Mouse (Mus musculus) midbrain, embryonic 11.5 days (tissue): ENCODE data around the gene Bcl7b. TPM values are rescaled to one million over a fixed set of nuclear protein-coding genes. Genes with fewer than 3 reads are reported as not detected.

ENCODE experiments used
- ATAC-seq: fragments of 200-750 bp; cut with Nextera tagmentation; 2 replicates; pipeline ENCODE4 v1.8.0; 2017; ENCODE audit warnings: moderate TSS enrichment, moderate library complexity; ENCODE audit not compliant: low FRiP score
- DNase-seq: peaks from one replicate; pipeline ENCODE4 v3.0.0; 2015; ENCODE audit warnings: low spot score; ENCODE audit errors: missing footprints
- H3K27ac ChIP-seq: fragments of 300-500 bp; sonication (generic); 2 replicates; pipeline ENCODE4 v1.5.1; 2014; ENCODE audit warnings: low read depth, low read length
- H3K27me3 ChIP-seq: fragments of 300-500 bp; sonication (generic); 2 replicates; pipeline ENCODE4 v1.6.1; 2014; ENCODE audit warnings: mild to moderate bottlenecking, low read length, moderate library complexity, mixed read lengths; ENCODE audit not compliant: control insufficient read depth, insufficient read depth
- H3K36me3 ChIP-seq: fragments of 300-500 bp; sonication (generic); 2 replicates; pipeline ENCODE4 v1.6.1; 2014; ENCODE audit warnings: mild to moderate bottlenecking, low read length, moderate library complexity, mixed read lengths; ENCODE audit not compliant: control insufficient read depth, insufficient read depth
- H3K4me1 ChIP-seq: fragments of 300-500 bp; sonication (generic); 2 replicates; pipeline ENCODE4 v1.6.1; 2014; ENCODE audit warnings: low read length; ENCODE audit not compliant: control insufficient read depth, insufficient read depth
- H3K4me2 ChIP-seq: fragments of 300-500 bp; sonication (generic); 2 replicates; pipeline ENCODE4 v1.6.1; 2014; ENCODE audit warnings: mild to moderate bottlenecking, moderate library complexity
- H3K4me3 ChIP-seq: fragments of 300-500 bp; sonication (generic); 2 replicates; pipeline ENCODE4 v1.5.1; 2014; ENCODE audit warnings: low read depth, low read length
- H3K9ac ChIP-seq: fragments of 300-500 bp; sonication (generic); 2 replicates; pipeline ENCODE4 v1.6.1; 2014; ENCODE audit warnings: low read length
- H3K9me3 ChIP-seq: fragments of 300-500 bp; sonication (generic); 2 replicates; pipeline ENCODE4 v1.6.1; 2016; ENCODE audit warnings: low read length; ENCODE audit not compliant: control insufficient read depth
- WGBS: fragments of 180-500 bp; shearing (Covaris S2); extraction: QIAGEN DNeasy Blood & Tissue Kit; methylation state at CpG from one replicate; pipeline ENCODE4 v1.1.7; 2014; 5-methylcytosine and 5-hydroxymethylcytosine counted together
- polyA plus RNA-seq: library from polyadenylated mRNA; unstranded; fragments of >200 nt; fragmentation: Nextera tagmentation; extraction: Ambion mirVana; gene quantifications from 2 replicates; pipeline ENCODE4 v1.2.1, GENCODE M21; 2014

Gene Bcl7b
- polyA plus RNA-seq, 1 experiment from 2014 or later = 42.6 TPM

- peaks cover 5% of the 10 kb centered on the region; the same call in 1 of the 2 replicates for H3K36me3 ChIP-seq
- ATAC-seq = peak; percentile 97
- peak within 1 kb of the TSS; percentile 82 for H3K4me2 ChIP-seq
- WGBS = under 1% methylated on average over 56 of the region's 57 CpGs
- peaks cover 23% of the 10 kb centered on the region for H3K4me1 ChIP-seq
- H3K4me3 ChIP-seq = peak within 1 kb of the TSS; percentile 100
- H3K27me3 ChIP-seq = no peaks in the 10 kb centered on the region
- peak within 1 kb of the TSS; percentile 97 for H3K27ac ChIP-seq
- peak within 1 kb of the TSS; percentile 99 for H3K9ac ChIP-seq
- peak; percentile 99 for DNase-seq
- H3K9me3 ChIP-seq = peaks cover 2% of the 10 kb centered on the region; the same call in 1 of the 2 replicates
Observed at GRCm38 (mm10) chr5:135186621-135187348, 18.7 kb downstream of the Bcl7b start, which contains the start of gene Baz1b. TSS of gene Baz1b (plus strand) at chr5:135187264.

- H3K9me3 ChIP-seq = peaks cover 2% of the 10 kb centered on the region; the same call in 1 of the 2 replicates
- H3K27ac ChIP-seq = peak overlapping the region; percentile 97
- peaks cover 25% of the 10 kb centered on the region for H3K4me1 ChIP-seq
- peak; percentile 96 for DNase-seq
- no peaks in the 10 kb centered on the region for H3K27me3 ChIP-seq
- H3K36me3 ChIP-seq = no peaks in the 10 kb centered on the region
- peak overlapping the region; percentile 100 for H3K4me3 ChIP-seq
- peak overlapping the region; percentile 82 for H3K4me2 ChIP-seq
- ATAC-seq = peak; percentile 76
- under 1% methylated on average over 90 of the region's 102 CpGs for WGBS
- H3K9ac ChIP-seq = peak overlapping the region; percentile 99
Observed at GRCm38 (mm10) chr5:135187349-135188213, 19.5 kb downstream of the Bcl7b start.

- Histone ChIP-seq H3K27ac (peak overlapping the region; percentile 97), H3K4me1 (peaks cover 27% of the 10 kb centered on the region), H3K9ac (peak overlapping the region; percentile 99), H3K27me3 (no peaks in the 10 kb centered on the region), H3K9me3 (peaks cover 2% of the 10 kb centered on the region; the same call in 1 of the 2 replicates), H3K36me3 (peaks cover under 1% of the 10 kb centered on the region; the same call in 1 of the 2 replicates), H3K4me2 (peak overlapping the region; percentile 82), H3K4me3 (peak overlapping the region; percentile 100)
- DNase-seq (no peak), ATAC-seq (no peak)
- 0% methylated on average over 8 of the region's 8 CpGs for WGBS
Observed at GRCm38 (mm10) chr5:135188214-135188554, 20.1 kb downstream of the Bcl7b start.

- Histone ChIP-seq H3K4me2 (peak overlapping the region; percentile 82), H3K4me3 (peak overlapping the region; percentile 100), H3K9ac (peak overlapping the region; percentile 99), H3K27me3 (no peaks in the 10 kb centered on the region), H3K9me3 (peaks cover 2% of the 10 kb centered on the region; the same call in 1 of the 2 replicates), H3K27ac (no peak overlapping the region), H3K36me3 (peaks cover 4% of the 10 kb centered on the region; the same call in 1 of the 2 replicates), H3K4me1 (peaks cover 27% of the 10 kb centered on the region)
- WGBS = 70% methylated on average over 2 of the region's 2 CpGs
- ATAC-seq (no peak), DNase-seq (no peak)
Observed at GRCm38 (mm10) chr5:135189281-135190022, 21.4 kb downstream of the Bcl7b start.

- 20% methylated on average over 2 of the region's 2 CpGs for WGBS
- peak; percentile 95 for DNase-seq
- Histone ChIP-seq H3K36me3 (peaks cover 5% of the 10 kb centered on the region; the same call in 1 of the 2 replicates), H3K27me3 (no peaks in the 10 kb centered on the region), H3K27ac (no peak overlapping the region), H3K9ac (no peak overlapping the region), H3K4me3 (no peak overlapping the region), H3K4me2 (no peak overlapping the region), H3K4me1 (peaks cover 24% of the 10 kb centered on the region), H3K9me3 (no peaks in the 10 kb centered on the region)
- ATAC-seq = no peak
Observed at GRCm38 (mm10) chr5:135191620-135192019, 23.5 kb downstream of the Bcl7b start.

GRCm38 (mm10) chr5:135192431-135192830 is 24.3 kb downstream of the Bcl7b start:
- Histone ChIP-seq H3K4me1 (peaks cover 24% of the 10 kb centered on the region), H3K9me3 (no peaks in the 10 kb centered on the region), H3K36me3 (peaks cover 5% of the 10 kb centered on the region; the same call in 1 of the 2 replicates), H3K27me3 (no peaks in the 10 kb centered on the region), H3K4me2 (no peak overlapping the region), H3K4me3 (no peak overlapping the region), H3K27ac (no peak overlapping the region), H3K9ac (no peak overlapping the region)
- ATAC-seq (no peak), DNase-seq (no peak)
- WGBS = 97% methylated on average over 1 of the region's 1 CpGs

GRCm38 (mm10) chr5:135196367-135196766 is 28.3 kb downstream of the Bcl7b start:
- WGBS = 86% methylated on average over 6 of the region's 6 CpGs
- Histone ChIP-seq H3K4me2 (no peak overlapping the region), H3K36me3 (peaks cover 13% of the 10 kb centered on the region; the same call in 1 of the 2 replicates), H3K4me1 (peaks cover 4% of the 10 kb centered on the region; the same call in 1 of the 2 replicates), H3K9me3 (no peaks in the 10 kb centered on the region), H3K9ac (no peak overlapping the region), H3K27me3 (no peaks in the 10 kb centered on the region), H3K27ac (no peak overlapping the region), H3K4me3 (no peak overlapping the region)
- no peak for ATAC-seq
- DNase-seq = no peak

- WGBS = 90% methylated on average over 3 of the region's 3 CpGs
- Histone ChIP-seq H3K9me3 (no peaks in the 10 kb centered on the region), H3K4me2 (no peak overlapping the region), H3K27me3 (no peaks in the 10 kb centered on the region), H3K4me3 (no peak overlapping the region), H3K9ac (no peak overlapping the region), H3K36me3 (peaks cover 20% of the 10 kb centered on the region), H3K4me1 (no peaks in the 10 kb centered on the region), H3K27ac (no peak overlapping the region)
- ATAC-seq = no peak
- DNase-seq = no peak
Observed at GRCm38 (mm10) chr5:135202763-135203162, 34.7 kb downstream of the Bcl7b start.
